Mouse (Mus musculus) C3H10T1/2 (cell line): ENCODE measurements around the gene Rbmy. TPM values are rescaled to one million over a fixed set of nuclear protein-coding genes. Genes with fewer than 3 reads are reported as not detected.

Experiments used
- polyA plus RNA-seq, 2 experiments: library from polyadenylated mRNA; unstranded; fragments of >200 nt; fragmentation: generic; extraction: Trizol; gene quantifications; one replicate each; pipeline ENCODE4 v1.2.1; 2012; ENCODE audit warnings: missing spikeins in 2 of 2

The Rbmy gene
- polyA plus RNA-seq: not detected

GRCm38 (mm10) chrY:2830380-2830779, at the start of gene Rbmy, which contains the start of gene Gm10256:
Rbmy (plus strand) TSS chrY:2830680.
Gm10256 (plus strand) TSS chrY:2830699.

GRCm38 (mm10) chrY:2796105-2796504, 34.4 kb upstream of the Rbmy start, which contains the start of gene Gm4064:
Gm4064 (minus strand) TSS chrY:2796205.

Other genes starting within 250 kb of the Rbmy start
- not detected for gene H2al2c, start 231.6 kb upstream of the Rbmy start, polyA plus RNA-seq
- gene Sry, start 167.0 kb upstream of the Rbmy start, polyA plus RNA-seq: not detected
- not detected for gene H2al2b, start 110.0 kb upstream of the Rbmy start, polyA plus RNA-seq
- not detected for gene Gm4064, start 34.5 kb upstream of the Rbmy start, polyA plus RNA-seq
- gene Gm10256, start within 50 bp of the Rbmy start, polyA plus RNA-seq: not detected
- not detected for gene Gm10352, start 70.3 kb downstream of the Rbmy start, polyA plus RNA-seq
- gene Gm29289, start 101.9 kb downstream of the Rbmy start, polyA plus RNA-seq: not detected